Comparison of ENCODE assay signal across 7 mouse cellular contexts in genomic region chr5:64505835-64506600, GRCm38 (mm10).
A peak's percentile ranks its signal among the peaks of the same experiment; 100 is the strongest.
DNase-seq lines count a peak whose midpoint lies in the region; ATAC-seq lines count a peak whose summit lies in the region.

No protein-coding gene starts in this region.

- H3K36me3 ChIP-seq in intestine, embryonic 16.5 days (ENCODE audit: control insufficient read depth, insufficient read depth, low read length) = no peaks in the 10 kb centered on the region
- no peaks in the 10 kb centered on the region for H3K36me3 ChIP-seq in midbrain, embryonic 11.5 days (ENCODE audit: control insufficient read depth, insufficient read depth, low read length)

- H3K4me3 ChIP-seq in intestine, embryonic 16.5 days (ENCODE audit: low read length) = peak overlapping the region; percentile 43
- H3K4me3 ChIP-seq in midbrain, embryonic 11.5 days (ENCODE audit: low read depth, low read length) = peak overlapping the region; percentile 23; the same call in 1 of the 2 replicates

- WGBS in intestine, embryonic 16.5 days = 1% methylated on average over 15 of the region's 15 CpGs
- WGBS in midbrain, embryonic 11.5 days = 3% methylated on average over 15 of the region's 15 CpGs

- H3K27ac ChIP-seq in intestine, embryonic 16.5 days (ENCODE audit: low read length) = peak overlapping the region; percentile 92
- 0 out of 2 replicates have a peak overlapping the region, but pooled peaks have one; percentile 48 for H3K27ac ChIP-seq in midbrain, embryonic 11.5 days (ENCODE audit: low read depth, low read length)

- peak overlapping the region; percentile 66 for H3K4me2 ChIP-seq in intestine, embryonic 16.5 days (ENCODE audit: low read depth, low read length)
- peak overlapping the region; percentile 56 for H3K4me2 ChIP-seq in midbrain, embryonic 11.5 days

- intact Hi-C loops in gastrocnemius, postnatal 36 days (cut with DNase I) = loop anchor here (2.0 to 5.0 kb wide), 2 partner anchors 124 to 307 kb away; no protein-coding TSS in a partner anchor
- intact Hi-C loops in left cerebral cortex, postnatal 4 days (cut with DNase I) = loop anchor here (5.0 kb wide), 2 partner anchors 124 to 296 kb away; partner anchors contain the start of gene Klf3

- no peaks in the 10 kb centered on the region for H3K27me3 ChIP-seq in intestine, embryonic 16.5 days (replicated peaks; ENCODE audit: control insufficient read depth, insufficient read depth, low read length)
- H3K27me3 ChIP-seq in midbrain, embryonic 11.5 days (ENCODE audit: control insufficient read depth, insufficient read depth, low read length) = no peaks in the 10 kb centered on the region

- H3K9ac ChIP-seq in intestine, embryonic 16.5 days (ENCODE audit: low read depth, low read length) = peak overlapping the region; percentile 59
- peak overlapping the region; percentile 6; the same call in 1 of the 2 replicates for H3K9ac ChIP-seq in midbrain, embryonic 11.5 days (ENCODE audit: low read length)

- peak; percentile 66 for ATAC-seq in intestine, embryonic 16.5 days
- ATAC-seq in midbrain, embryonic 11.5 days (ENCODE audit: low FRiP score) = peak; percentile 73

- H3K9me3 ChIP-seq in intestine, embryonic 16.5 days (ENCODE audit: control insufficient read depth, low read length) = no peaks in the 10 kb centered on the region
- H3K9me3 ChIP-seq in midbrain, embryonic 11.5 days (ENCODE audit: control insufficient read depth, low read length) = no peaks in the 10 kb centered on the region

- H3K4me1 ChIP-seq in intestine, embryonic 16.5 days (ENCODE audit: control insufficient read depth, insufficient read depth, low read length) = peaks cover 25% of the 10 kb centered on the region
- H3K4me1 ChIP-seq in midbrain, embryonic 11.5 days (ENCODE audit: control insufficient read depth, insufficient read depth, low read length) = peaks cover 13% of the 10 kb centered on the region; the same call in 1 of the 2 replicates

- DNase-seq in adrenal gland, adult 18-20 months (ENCODE audit: low spot score in 2 of 2) = peak; percentile 86 to 90
- DNase-seq in embryo, embryonic 11 days = peak; percentile 85
- peak; percentile 77 to 79 for DNase-seq in gastrocnemius, postnatal 36 days
- peak; percentile 88 for DNase-seq in left cerebral cortex, postnatal 4 days
- DNase-seq in midbrain, embryonic 11.5 days (ENCODE audit: low spot score, missing footprints) = peak; percentile 100
- DNase-seq in skeletal muscle tissue, adult 2 months (ENCODE audit: low read depth, low spot score) = peak; percentile 51

Comparison
In these comparisons a context has a peak if more than half of its experiments do, and no peak if none do; other contexts are left out.
1. Peak in every context shown above with its lines: DNase-seq, ATAC-seq, H3K4me3 ChIP-seq and H3K27ac ChIP-seq.